Mouse (Mus musculus) mouse trophoblast stem cell (cell line): Measurements from ENCODE around the gene Slc43a1.

ENCODE experiments used
- in situ Hi-C, 2 experiments: fragments of 300-500 bp; cut with MseI, MboI; formaldehyde crosslinking; loops; 2 replicates in 1 of 2; 3 replicates in 1 of 2; pipeline ENCODE4 v1.15.1; 2025

Gene Slc43a1

GRCm38 (mm10) chr2:84831666-84832391 is 6.8 kb upstream of the Slc43a1 start:
- in situ Hi-C loops = no loop called here

- in situ Hi-C loops = no loop called here
These were observed 1.5 kb upstream of the Slc43a1 start for GRCm38 (mm10) chr2:84837107-84837506.

GRCm38 (mm10) chr2:84837817-84838592 is 645 bp upstream of the Slc43a1 start:
- in situ Hi-C loops = no loop called here

- in situ Hi-C loops = no loop called here
These were observed 637 bp downstream of the Slc43a1 start for GRCm38 (mm10) chr2:84838993-84839980.

GRCm38 (mm10) chr2:84840016-84840747 is 1.5 kb downstream of the Slc43a1 start:
- in situ Hi-C loops = no loop called here

GRCm38 (mm10) chr2:84840748-84841563 is 2.3 kb downstream of the Slc43a1 start:
- in situ Hi-C loops = no loop called here

- in situ Hi-C loops = no loop called here
These were observed 3.3 kb downstream of the Slc43a1 start for GRCm38 (mm10) chr2:84841905-84842304.

- in situ Hi-C loops = no loop called here
These were observed 5.0 kb downstream of the Slc43a1 start for GRCm38 (mm10) chr2:84843654-84844053.

GRCm38 (mm10) chr2:84845226-84845625 is 6.6 kb downstream of the Slc43a1 start:
- in situ Hi-C loops = no loop called here

- in situ Hi-C loops = no loop called here
These were observed 11.9 kb downstream of the Slc43a1 start for GRCm38 (mm10) chr2:84850407-84851129.

- in situ Hi-C loops = no loop called here
These were observed 12.7 kb downstream of the Slc43a1 start for GRCm38 (mm10) chr2:84851130-84852040.

- in situ Hi-C loops = no loop called here
These were observed 17.1 kb downstream of the Slc43a1 start for GRCm38 (mm10) chr2:84855732-84856131.

- in situ Hi-C loops = no loop called here
These were observed 19.9 kb downstream of the Slc43a1 start for GRCm38 (mm10) chr2:84858551-84858950.

GRCm38 (mm10) chr2:84859991-84860780 is 21.5 kb downstream of the Slc43a1 start:
- in situ Hi-C loops = no loop called here

- in situ Hi-C loops = no loop called here
These were observed 22.8 kb downstream of the Slc43a1 start for GRCm38 (mm10) chr2:84861430-84861829.

GRCm38 (mm10) chr2:84862231-84862630 is 23.6 kb downstream of the Slc43a1 start:
- in situ Hi-C loops = no loop called here
